Mouse (Mus musculus): Measurements from ENCODE around the gene Adcy2.

The Adcy2 gene

GRCm38 (mm10) chr13:68960513-68960912 is 38.8 kb downstream of the Adcy2 start:
- DNase-seq (ENCODE audit: low spot score): no peak

DNA sequence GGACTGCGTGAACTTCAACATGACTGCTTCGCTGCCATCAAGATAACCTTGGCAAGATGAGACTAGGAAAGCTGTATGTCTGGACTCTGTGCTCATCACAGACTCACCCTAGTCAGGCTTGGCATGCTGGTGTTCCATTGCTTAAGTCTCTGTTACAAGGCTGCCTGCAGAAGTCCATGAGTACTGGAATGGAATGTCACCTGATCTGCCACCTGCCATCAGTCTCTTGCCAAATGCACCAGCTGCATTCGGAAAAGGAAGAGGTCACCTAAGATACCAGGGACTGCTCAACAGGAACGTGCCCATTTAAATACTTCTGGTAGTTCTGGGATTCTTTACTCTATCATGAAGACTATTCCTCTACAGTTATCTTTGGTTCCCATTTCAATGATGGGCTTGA is 39.9 kb downstream of the Adcy2 start:
- no peak for DNase-seq (ENCODE audit: low spot score)

GRCm38 (mm10) chr13:68942735-68943134 is 56.6 kb downstream of the Adcy2 start:
- no peak for DNase-seq (ENCODE audit: low spot score)

DNA sequence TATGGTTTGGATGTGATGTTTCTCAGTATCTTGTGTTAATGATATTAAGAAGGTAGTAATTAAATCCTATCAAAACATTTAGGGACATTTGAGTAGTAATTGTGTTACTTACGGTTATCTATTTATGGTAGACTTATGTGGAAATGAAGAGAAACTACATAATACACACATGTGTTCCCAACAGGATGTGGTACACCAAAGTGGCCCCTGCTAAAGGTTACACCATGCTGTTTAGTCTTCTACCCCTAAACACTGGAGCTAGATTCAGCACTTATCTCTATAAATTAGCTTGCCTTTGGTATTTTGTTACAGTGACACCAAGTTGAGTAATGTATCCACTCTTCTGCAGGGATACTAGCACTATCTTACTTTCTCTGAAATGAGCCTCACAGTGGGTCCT is 57.9 kb downstream of the Adcy2 start:
- no peak for DNase-seq (ENCODE audit: low spot score)

- no peak for DNase-seq (ENCODE audit: low spot score)
Observed at GRCm38 (mm10) chr13:68932283-68932647, 67.1 kb downstream of the Adcy2 start.

DNA sequence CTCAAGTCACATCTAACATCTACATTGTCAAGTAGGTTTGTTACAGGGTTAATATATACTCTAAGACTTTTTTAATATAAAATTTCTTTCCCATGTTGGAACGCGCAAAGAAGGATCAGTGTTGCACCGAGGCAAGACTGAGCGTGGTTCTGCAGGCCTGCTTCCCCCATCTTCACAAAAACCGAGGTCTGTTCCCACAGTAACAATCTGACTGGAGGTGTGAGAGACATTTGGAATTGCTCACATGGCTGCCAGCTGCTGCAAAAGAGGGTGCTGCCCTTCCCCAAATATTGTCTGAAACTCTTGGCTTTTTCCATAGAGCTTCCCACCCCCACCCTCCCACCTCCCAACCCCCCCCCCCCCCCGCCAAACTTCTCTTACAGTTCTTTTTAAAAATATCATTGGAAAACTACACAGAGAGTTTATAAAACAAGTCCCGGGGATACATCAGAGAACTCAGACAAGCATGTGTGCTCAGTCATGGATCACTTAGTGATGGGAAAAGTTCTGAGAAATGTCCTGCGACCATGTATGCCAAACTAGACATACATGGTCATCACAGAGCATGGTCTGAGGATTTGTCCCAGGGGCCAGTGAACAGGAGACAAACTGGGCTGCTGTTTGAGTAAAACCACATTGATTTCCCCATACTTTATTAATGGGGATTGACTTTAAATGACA is 67.6 kb downstream of the Adcy2 start:
- no peak for DNase-seq (ENCODE audit: low spot score)

- DNase-seq (ENCODE audit: low spot score): no peak
Observed at GRCm38 (mm10) chr13:68928469-68928868, 70.9 kb downstream of the Adcy2 start.

- DNase-seq (ENCODE audit: low spot score): no peak
Observed at GRCm38 (mm10) chr13:68913666-68914288, 85.6 kb downstream of the Adcy2 start.

DNA sequence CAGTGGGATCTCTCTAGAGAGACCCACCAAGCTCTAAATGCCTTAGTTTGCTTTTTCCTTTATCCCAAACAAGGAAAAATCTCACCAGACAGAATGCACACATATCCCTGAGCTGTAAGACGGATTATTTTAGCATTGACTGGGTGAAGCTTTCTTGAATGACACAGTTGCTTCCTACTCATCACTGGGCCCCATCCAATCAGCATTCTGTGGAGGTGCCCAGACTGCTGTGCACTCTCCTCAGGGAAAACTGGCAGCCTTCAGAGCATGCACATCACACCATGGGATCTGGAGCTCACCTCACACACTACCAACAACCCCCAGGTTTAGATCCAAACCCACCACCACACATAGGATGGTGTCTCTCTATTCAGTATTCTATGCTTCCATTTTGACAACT is 92.7 kb downstream of the Adcy2 start:
- no peak for DNase-seq (ENCODE audit: low spot score)

GRCm38 (mm10) chr13:68902708-68903107 is 96.6 kb downstream of the Adcy2 start:
- DNase-seq (ENCODE audit: low spot score): no peak

DNA sequence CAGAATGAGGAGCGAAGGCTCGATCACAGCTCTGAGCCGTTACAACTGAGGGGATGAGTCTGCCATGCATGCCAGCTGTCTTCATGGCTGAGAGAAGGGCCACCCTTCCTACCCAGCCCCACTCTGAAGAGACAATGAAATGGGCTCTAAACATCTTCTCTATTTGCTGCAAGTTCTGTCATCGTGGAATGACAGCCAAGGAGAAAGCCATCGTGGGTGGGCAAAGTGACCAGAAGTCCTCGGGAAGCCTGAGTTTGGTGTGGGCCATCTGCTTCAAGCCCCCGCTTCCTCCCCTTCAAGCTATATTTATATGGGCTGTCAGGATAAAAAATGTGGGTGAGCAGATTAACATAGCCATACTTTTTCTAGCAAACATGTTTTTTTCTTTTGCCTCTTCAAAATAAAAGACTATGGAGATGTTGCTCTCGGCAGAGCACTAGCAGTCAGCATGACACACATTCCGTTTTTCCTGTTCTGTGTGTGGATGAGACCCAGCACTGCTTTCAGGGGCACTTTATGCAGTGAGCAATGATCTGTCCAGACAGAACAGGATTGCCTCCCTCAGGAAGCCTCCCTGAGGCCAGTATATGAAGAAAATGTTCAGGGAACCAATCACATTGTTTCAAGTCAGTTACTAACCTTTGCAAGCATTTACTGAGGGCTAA is 109.3 kb downstream of the Adcy2 start:
- DNase-seq (ENCODE audit: low spot score): no peak

- no peak for DNase-seq (ENCODE audit: low spot score)
Observed at GRCm38 (mm10) chr13:68868776-68869175, 130.6 kb downstream of the Adcy2 start.

GRCm38 (mm10) chr13:68867940-68868655 is 131.2 kb downstream of the Adcy2 start:
- no peak for DNase-seq (ENCODE audit: low spot score)

DNA sequence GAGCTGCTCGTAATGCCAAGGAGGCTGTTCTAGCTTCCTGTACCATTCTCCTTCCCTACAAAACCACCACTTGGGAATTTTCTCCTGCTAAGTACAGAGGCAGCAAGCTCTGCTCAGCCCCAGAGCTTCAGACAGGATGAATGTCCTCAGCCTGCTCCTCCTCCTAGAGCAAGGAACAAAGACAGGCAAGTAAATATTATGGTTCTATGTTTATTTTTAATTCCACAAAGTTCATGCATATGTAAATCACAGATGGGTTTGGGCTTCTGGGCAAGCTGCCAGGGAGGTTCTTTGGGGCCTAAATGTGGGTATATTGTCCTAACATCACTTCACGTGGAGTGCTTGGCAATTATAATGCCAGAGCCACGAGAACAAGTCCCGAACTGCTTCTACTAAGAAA is 139.3 kb downstream of the Adcy2 start:
- no peak for DNase-seq (ENCODE audit: low spot score)

- no peak for DNase-seq (ENCODE audit: low spot score)
Observed at GRCm38 (mm10) chr13:68848265-68848664, 151.1 kb downstream of the Adcy2 start.

GRCm38 (mm10) chr13:68839517-68839916 is 159.8 kb downstream of the Adcy2 start:
- no peak for DNase-seq (ENCODE audit: low spot score)

DNA sequence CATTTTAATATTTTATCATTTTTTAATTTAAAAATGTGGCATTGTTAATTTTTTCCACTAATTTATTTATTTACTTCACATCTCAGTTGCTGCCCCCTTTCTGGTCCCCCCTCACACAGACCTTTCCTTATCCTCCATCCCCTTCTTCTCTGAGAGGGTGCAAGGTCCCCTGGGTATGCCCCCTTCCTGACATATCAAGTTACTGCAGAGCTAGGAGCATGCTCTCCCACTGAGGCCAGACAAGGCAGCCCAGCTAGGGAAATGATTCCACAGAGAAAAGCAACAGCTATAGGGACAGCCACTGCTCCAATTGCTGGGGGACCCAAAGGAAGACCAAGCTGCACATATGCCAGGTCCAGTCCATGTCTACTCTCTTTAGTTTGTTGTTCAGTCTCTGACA is 163.2 kb downstream of the Adcy2 start:
- no peak for DNase-seq (ENCODE audit: low spot score)

GRCm38 (mm10) chr13:68835424-68836045 is 163.8 kb downstream of the Adcy2 start:
- no peak for DNase-seq (ENCODE audit: low spot score)

GRCm38 (mm10) chr13:68832141-68832540 is 167.2 kb downstream of the Adcy2 start:
- no peak for DNase-seq (ENCODE audit: low spot score)

- DNase-seq (ENCODE audit: low spot score): no peak
Observed at GRCm38 (mm10) chr13:68830030-68830759, 169.1 kb downstream of the Adcy2 start.

- DNase-seq (ENCODE audit: low spot score): no peak
Observed at GRCm38 (mm10) chr13:68828441-68828840, 170.9 kb downstream of the Adcy2 start.

GRCm38 (mm10) chr13:68826461-68826860 is 172.9 kb downstream of the Adcy2 start:
- DNase-seq (ENCODE audit: low spot score): no peak
